Mouse (Mus musculus) heart, adult 11 months (tissue): ENCODE measurements at regions not wholly inside any gene's neighbourhood (a gene's known extent, or its start where the extent isn't known, plus 50 kb on each side); places are given as distances from the start of the nearest gene placed in this dataset.

ENCODE experiments used
- DNase-seq: peaks from one replicate; pipeline ENCODE4 v3.0.0; 2022

DNA sequence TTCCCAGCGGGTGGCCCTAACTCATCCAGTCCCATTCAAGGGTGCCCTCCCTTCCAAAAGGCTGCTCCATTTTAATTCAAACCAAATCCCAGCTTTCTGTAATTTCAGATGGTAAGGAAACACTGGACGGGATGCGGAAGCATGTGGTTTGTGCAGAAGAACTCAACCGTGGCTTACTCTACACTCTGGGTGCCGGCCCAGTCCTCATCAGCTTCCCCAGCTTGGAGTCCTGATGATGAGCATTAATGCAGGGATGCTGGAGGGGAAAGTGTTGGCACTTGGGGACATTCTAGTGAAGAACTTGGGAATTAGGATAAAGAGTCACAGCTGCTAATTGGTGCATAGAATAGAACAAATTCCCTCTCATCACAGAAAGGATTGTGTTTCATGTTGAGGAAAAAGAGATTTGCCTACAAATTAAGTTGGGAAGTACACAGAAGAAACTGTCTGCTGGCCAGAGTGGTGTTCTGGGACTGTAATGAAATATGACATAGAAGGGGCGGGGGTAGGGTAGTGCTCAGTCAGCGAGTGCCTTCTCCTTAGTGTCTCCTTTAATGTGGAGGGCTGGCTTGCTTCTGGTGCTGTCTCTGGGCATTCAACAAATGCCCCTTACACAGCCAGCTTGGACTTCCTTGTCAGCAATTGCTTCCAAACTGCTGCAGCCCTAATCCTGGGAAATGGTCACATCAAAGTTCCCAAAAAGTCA, 285.0 kb upstream of the Bmper start:
- no peak for DNase-seq

DNA sequence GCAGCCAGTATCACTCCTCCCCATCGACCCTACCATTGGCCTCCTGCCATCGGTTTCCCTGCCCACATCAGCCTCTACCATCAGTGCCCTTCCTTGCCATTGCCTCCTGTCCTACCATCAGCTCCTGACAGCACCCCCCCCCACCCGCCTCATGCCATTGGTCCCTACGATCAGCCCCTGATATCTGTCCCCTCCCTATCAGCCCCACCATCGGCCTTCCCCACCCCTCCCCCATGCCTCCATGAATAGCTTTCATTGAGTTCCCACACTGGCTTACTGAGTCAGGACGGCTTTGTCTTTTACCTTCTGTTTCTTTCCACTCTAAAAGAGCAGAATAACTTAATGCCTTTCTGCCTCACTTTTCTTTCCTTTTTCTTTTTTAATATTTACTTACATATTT, 277.9 kb upstream of the Bmper start:
- no peak for DNase-seq

DNA sequence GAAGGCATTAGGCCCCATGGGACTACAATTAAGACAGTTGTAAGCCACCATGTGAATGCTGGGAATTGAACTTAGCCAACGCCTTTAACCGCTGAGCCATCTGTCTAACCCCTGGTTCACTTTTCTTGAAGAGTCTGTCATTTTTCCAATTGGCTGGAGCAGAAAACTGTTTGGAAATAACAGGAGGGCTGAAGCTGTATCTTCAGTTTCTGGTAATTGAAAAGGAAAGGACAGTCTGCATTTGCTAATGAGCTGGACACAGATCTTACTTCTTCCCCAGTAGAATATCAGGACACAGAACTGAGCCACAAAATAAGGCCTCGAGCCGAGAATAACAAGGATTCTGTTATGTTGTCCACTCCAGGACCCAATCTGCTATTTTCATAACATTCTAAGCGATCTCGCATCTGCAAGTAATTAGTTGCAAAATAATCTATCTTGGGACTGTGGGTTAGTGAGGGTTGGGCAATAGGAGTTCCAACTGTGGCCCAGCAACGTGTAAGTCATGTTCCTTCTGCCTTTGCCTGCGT, 277.4 kb upstream of the Bmper start:
- peak; percentile 97 for DNase-seq

DNA sequence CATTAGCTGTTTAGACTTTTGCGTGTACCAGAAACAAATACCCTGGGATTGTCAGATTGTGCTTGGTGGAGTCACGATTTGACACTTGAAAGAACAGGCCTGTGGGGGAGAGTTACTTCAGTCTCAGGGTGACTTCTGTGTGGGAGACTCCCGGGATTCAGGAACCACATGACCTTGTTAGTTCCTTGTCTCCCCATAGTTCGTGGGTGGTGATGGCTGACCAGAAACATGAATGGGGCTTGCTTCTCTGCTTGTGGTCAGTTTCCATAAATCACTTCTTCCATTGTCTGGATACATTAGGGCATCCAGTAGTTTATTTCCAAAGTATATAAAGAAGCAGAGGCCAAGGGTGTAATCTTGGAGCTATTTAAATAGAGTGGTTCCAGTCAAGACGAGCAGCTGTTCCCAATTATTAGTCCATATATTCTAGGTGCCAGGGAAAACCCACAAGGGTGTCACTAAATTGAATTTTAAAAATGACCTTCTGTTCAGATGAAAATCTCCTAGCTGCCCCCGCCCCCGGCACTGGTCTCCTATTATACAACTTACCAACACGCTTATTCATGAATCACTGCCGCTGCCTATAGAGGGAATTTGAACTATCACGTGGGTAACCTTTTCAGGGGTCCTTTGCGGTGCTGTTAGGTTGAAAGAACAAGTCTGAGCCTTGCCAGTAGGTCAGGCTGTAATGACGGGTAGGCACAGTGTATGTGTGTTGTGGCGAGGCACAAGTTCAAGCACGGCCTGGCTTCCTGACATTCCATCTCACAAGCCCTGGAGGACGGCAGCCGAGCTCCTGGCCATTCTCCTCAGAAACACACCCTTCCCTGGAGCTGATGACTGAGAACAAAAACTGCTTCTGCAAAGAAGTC, 270.1 kb upstream of the Bmper start:
- peak; percentile 85 for DNase-seq

DNA sequence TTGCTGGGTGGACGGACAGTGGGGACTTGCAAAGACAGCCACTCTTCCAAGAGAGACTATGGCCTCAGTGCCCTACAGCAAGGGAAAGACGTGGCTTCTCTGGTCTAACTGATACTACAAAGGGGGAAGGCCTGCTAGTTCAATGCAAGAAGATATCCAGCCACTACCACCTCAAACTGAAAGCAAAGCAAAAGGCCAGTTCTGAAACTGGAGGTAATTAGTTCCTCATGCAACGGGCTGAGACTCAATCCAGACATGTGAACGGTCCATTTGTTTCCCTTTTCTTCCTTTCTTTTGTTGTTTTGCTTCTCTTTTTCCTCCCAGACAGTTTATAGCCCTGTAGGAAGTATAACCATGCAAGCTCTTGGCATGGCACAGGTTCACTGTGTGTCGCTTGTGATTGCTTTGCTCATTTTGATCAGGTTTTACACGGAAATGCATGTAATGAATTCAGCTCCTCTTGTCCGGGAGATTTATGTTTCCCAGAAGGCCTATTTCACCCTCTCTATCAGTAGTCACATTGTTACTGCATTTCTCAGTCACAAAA, 260.5 kb upstream of the Bmper start:
- DNase-seq = peak; percentile 74

DNA sequence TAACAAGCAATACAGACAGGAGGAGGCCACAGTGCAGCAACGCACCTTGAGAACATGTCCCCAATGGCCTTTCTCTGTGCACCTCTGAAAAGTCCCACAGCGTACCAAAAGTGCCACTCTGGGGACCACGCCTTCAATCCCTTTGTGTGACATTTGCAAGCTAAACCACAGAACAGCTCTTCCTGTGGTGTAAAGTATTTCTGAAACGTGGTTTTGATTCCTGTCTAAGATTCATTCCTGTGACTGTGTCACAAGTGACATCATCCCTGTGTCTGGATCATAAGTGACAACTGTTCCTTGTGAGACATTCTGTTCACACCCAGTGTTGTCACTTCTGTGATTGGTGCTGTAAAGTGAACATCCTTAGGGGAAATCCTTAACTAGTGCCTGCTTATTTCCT, 251.6 kb upstream of the Bmper start:
- DNase-seq = peak; percentile 37

DNA sequence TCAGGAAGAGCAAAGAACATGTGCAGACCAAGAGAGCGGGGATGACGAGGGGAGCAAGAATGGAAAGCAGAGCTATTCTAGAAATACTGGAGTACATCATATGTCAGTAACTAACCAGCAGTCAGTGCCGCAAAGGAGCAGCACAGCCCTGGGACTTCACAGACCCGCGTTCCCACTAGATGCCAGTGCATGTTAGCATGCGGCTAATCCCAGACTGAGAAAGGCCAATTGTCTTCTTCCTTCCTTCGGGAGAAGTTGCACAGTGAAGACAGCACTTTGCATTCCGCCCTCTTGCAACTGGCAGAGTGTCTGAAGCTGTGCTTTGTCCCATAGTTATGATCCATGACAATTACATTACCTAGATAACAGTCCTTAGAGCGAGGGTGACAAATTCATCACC, 246.1 kb upstream of the Bmper start:
- DNase-seq = no peak

DNA sequence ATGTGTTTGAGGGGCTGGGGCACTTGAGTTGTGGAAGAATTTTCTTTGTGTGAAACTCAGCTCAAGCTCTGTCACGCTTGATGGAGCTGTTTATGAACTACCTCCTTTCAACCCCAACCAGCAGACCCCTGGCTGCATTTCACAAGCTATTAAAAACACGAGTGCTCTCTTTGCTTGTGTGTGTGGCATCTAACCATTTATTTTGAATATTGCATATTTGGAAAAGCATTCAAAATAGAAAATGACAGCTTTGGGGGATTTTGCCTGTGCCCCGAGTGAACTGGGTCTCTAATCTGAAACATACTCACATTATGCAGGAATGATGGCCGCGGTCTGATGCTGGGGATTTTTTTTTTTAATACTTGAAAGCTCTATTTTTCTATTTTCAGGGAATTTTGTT, 243.2 kb upstream of the Bmper start:
- no peak for DNase-seq

DNA sequence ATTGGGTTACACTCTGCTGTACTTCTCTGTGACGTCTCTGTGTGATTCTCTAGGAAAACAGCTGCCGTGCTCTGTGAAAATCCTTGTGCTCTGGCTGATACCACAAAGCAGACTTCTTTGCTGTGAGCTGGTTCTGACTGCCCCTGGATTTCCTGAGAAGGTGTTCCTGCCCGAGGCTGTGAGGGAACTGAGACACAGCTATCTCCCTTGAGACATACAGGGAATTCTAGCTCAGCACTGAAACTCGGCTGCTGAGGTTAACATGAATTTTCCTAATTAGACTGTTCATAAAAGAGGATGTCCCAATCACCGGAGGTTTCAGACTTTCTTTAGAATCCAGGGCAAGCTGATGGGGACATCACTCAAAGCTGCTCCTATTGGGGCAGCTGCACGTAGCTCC, 233.4 kb upstream of the Bmper start:
- no peak for DNase-seq

DNA sequence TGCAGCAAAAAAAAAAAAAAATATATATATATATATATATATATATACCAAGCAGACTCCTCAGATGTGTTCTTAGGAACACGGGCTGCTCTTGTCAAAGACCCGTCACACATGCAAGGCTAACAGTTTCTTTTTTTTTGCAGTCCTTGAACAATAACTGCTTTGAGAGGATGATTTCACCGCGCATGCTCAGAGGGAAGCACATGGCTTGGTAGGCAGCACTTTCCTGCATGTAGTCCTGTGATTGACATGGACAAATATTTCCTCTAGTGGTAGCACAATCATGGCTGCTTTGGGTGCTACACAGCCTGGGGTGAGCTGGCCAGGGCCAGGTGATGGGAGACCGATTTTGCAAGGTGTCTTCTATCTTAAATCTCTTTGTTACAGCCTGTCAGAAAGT, 229.3 kb upstream of the Bmper start:
- peak; percentile 71 for DNase-seq

DNA sequence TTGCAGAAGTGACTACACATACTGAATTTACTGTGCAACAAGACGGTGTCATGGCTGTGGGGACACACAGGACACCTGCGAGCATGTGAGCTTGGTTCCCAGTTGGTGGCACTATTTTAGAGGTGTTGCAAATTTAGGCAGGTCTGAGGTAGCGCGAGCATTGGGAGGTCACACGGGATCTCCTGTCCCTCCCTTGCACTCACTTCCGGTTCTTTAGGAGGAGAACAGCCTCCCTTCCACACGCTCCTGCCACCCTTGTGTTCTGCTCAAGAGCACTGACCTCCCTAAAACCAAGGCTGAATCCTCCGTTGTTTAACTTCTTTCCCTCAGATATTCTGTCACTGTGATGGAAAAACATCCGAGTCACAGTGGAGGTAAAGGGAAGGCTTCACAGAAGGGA, 227.3 kb upstream of the Bmper start:
- DNase-seq = peak; percentile 39

DNA sequence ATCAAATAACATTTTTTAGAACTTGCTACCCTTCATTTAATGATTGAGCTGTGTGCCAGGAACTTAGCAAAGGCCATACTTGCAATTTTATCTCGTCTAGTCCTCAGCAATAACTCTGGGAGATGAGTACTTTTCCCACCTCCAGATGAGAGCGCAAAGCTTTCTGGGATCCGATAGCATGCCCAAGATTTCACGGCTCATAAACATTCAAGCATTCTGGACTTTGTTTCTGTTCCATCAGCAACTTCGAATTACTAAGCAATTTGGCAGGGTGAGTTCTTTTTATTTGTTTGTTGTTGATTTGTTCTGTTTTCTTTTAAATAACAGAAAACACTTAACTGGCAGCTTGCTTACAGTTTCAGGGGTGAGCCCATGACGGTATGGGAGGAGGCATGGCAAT, 224.6 kb upstream of the Bmper start:
- DNase-seq = peak; percentile 55

DNA sequence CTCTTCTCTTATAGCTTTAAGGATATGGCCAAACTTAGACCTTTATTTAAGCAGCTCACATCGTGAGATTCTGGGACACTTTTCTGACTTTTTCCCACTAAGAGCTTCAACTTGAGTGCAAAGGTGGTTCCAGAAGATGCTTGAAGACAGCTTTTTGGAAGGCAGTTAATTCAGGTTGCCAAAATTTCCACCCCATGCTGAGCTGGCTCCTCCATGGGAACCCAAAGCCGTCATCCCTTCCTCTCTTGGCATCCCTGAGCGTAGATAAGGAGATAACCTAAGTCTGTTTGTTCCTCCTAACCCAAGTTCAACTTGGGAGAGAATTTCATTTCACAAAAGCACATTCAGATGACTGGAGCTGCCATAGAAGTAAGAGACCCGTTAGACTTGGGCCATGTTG, 223.7 kb upstream of the Bmper start:
- DNase-seq = peak; percentile 72

DNA sequence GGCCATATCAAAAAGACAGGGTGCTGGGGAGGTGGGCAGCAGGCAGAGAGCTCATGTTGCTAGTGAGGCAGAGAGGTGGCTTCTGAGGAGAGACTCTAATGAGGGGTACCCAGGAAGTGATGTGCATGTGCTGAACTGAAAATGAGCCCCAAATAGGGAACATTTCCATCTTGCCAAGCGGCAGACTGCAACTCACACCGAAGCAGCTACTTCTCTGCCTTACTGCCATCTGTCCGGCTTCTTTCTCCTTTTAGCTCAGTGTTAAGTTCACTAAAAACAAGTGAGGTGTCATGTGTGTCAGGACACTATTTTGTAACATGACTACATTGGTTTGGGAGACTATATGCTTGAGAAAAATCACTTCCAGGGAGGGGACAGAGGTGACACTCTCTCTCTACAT, 222.7 kb upstream of the Bmper start:
- DNase-seq = peak; percentile 76

DNA sequence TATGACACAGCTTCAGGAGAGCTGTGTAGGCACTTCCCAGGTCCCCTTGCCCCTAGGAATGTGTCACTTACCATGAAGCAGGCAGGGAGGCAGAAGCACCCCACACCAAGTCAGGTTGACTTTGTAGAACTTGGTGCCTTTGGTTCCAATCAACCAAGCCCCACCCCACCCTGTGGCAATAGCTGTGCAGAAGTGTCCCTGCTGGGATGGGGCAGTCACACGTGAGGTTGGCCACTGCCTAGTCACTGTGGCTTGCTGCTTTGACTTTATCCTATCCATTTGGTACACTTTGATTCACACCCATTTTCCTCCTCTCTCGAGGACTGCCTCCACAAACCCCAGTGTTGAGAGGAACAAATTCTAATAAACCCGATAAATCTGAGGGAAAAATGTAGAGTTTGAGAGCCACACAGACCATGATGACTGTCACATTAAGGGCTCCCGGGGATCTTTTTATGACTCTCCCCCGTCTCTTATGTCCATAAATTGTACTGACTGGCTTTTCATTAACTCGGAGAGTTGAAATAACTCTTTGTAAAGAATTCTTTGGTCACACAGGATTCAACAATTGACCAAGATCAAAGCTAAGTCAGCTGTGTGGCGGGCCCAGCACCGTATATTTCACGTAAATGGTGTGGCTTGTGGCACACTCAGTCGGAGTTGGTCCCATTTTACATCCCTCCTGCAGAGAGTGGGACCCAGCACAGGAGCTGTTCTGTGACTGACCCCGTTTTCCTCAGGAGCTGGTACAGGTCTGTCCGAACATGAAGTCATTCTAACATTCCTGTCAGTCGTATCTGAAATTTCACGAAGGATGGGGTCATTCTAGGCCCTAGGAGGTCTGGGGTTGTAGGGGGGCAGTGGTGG, 219.4 kb upstream of the Bmper start:
- DNase-seq = peak; percentile 85

DNA sequence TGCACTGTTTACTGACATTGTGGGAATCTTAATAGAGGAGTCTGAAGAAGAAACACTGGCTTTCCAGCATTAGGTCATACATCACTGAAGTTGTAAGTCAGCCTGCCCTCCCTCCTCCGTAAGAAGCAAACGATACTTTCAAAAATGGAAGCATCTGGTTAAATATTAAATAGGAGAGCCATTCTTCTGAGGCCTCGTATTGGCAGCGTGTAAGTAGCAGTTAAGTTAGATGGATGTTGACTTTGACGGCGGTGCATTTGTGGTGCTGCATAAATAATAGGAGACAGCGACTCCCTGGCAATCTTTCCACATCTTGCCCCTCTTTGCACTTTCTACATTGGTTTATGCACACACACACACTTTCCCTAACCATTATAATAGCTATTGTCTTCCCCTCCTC, 217.9 kb upstream of the Bmper start:
- peak; percentile 55 for DNase-seq

DNA sequence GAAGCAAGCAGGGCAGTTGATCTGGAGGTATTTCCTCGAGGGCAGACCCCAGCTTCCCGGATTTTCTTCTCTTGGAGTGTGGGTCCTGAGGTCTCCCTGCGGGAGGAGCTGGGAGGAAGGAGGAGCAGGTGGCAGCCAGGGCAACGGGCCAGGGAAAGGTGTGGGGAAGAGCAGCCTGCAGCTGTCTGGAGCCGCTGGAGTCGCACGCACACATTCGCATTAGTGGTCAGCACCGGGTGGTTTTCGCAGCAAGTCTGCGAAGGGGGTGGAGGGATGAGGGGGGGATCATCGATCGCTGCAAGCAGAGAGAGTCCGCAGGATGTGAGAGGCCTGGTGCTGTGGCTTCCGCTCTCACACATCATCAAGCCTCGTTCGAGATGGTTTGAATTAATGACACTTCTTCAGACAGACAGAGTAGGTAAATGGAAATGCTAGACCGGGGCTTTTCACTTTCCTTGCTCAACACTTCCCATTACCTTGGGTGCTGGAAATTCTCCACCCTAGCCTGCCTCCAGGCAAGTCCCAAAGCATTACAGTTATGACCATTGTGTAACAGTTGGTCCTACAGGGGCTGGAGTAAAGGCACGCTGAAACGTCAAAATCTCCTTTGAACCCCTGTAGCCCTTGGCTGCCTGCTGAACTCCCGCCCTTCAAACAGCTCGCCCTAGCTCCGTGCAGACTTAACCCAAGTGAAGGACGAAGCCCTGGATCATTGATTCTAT, 213.3 kb upstream of the Bmper start:
- peak; percentile 88 for DNase-seq

DNA sequence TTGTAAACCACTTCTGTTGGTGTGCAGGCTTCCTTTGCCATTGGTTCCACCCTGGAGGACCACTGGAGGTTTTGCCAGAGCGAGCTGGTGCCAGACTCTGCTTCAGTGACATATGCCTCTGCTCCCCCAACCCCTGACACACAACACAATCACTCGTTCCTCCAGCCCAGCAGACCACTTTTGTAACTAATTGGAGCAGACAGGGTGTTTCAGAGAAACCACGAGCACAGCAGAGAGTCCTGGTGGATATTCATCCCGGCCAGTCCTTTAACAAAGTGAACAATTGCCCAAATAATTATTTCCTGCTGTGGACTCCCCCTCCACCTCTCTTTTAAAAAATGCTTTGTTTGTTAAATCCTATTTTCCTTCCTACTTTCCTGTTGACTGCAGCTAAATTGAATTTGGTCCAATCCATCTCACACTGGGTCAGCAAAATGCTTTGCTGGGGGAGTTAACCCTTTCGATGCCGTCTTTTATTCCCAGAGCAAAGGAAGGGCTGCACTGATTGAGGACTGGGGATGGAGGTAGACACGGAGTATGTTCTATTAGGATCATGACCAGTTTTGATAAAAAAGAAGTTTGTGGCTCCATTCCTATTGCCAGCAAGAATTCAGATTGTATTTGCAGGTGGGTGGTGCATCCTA, 211.4 kb upstream of the Bmper start:
- DNase-seq = peak; percentile 84

DNA sequence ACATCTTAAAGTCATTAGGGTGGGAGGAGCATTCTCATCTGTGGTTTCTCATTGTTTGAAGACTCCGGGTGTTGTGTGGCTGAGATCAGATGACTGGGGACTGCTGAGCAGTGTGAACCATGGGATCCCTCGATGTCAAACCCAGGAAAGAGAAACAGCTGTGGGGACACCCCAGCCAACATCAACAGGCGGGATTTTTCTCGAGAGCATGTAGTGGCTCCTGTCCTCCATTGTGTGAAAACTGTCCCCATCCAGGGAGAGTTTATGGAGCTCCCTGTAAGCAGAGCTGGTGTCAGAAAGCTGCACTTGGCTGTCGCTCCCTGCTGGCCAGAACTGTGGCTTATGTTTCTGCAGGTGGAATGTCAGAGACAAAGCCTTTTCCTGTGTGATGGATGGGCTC, 210.7 kb upstream of the Bmper start:
- DNase-seq = peak; percentile 97

DNA sequence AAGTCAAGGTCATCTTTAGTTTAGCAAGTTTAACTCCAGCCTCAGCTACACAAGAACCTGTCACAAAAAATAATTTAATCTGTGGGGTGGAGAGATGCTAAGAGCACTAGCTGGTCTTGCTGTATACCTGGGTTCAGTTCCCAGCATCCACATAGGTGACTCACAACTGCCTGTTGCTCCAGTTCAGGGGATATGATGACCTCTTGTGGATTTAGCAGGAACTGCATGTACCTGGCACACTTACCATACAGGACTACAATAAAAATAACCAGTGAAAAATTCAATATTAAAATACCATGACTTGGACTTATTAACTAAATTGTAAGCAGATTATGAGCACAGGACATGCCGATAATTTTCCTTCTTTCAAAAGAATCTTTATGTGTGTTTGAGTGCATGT, 206.1 kb upstream of the Bmper start:
- peak; percentile 18 for DNase-seq

DNA sequence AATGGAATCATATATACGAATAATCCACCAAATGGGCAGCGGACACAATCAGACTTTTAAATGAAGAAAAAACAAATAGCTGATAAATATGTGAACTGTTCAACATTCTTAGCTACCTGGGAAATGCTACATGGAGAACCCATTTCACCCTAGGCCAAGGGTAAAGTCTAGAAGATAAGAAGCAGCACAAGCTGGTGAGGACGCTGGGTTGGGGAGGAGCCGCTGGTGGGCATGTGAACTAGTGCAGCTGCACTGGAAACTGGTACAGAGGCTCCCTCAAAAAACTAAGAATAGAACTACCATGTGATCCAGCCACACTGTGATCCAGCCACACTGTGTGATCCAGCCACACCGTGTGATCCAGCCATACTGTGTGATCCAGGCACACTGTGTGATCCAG, 198.8 kb upstream of the Bmper start:
- no peak for DNase-seq

DNA sequence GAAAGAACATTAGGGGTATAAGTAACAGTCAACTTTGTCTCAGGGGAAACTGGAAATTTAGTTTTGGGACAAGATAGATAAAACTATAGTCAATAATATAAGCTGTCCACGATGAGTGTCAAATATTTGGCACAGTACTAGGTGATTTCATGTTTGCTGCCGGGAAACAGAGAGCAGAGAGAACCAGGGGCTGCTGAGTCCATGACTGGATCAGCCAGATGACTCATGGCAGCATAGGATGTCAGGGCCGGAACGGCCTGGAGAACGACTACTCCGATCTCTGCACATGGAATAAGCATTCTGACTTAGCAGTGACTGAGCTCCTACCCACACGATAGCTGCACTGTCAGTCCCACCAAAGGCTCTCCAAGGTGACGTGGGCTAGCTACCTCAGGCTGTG, 197.6 kb upstream of the Bmper start:
- DNase-seq = no peak
